Mouse (Mus musculus) hindbrain, postnatal 0 days (tissue): ENCODE measurements around the gene Mep1a. TPM values are rescaled to one million over a fixed set of nuclear protein-coding genes. Genes with fewer than 3 reads are reported as not detected.

Experiments
- ATAC-seq: fragments of 200-750 bp; cut with Nextera tagmentation; 2 replicates; pipeline ENCODE4 v1.8.0; 2017; ENCODE audit warnings: mild to moderate bottlenecking, moderate TSS enrichment, moderate library complexity
- DNase-seq: peaks from one replicate; pipeline ENCODE4 v3.0.0-alpha.2; 2015; ENCODE audit warnings: low spot score
- H3K27ac ChIP-seq: fragments of 300-500 bp; sonication (generic); 2 replicates; pipeline ENCODE4 v1.5.1; 2014; ENCODE audit warnings: mild to moderate bottlenecking
- H3K27me3 ChIP-seq: fragments of 300-500 bp; sonication (generic); 2 replicates; pipeline ENCODE4 v1.6.1; 2014; ENCODE audit warnings: low read length, mixed read lengths; ENCODE audit not compliant: insufficient read depth
- H3K36me3 ChIP-seq: fragments of 300-500 bp; sonication (generic); 2 replicates; pipeline ENCODE4 v1.6.1; 2014; ENCODE audit warnings: low read length, mixed read lengths; ENCODE audit not compliant: insufficient read depth
- H3K4me1 ChIP-seq: fragments of 300-500 bp; sonication (generic); 2 replicates; pipeline ENCODE4 v1.6.1; 2014; ENCODE audit warnings: antibody characterized with exemption, low read length, mixed read lengths; ENCODE audit not compliant: insufficient read depth
- H3K4me2 ChIP-seq: fragments of 300-500 bp; sonication (generic); 2 replicates; pipeline ENCODE4 v1.6.1; 2014; ENCODE audit warnings: low read depth, mild to moderate bottlenecking, low read length, moderate library complexity, mixed read lengths
- H3K4me3 ChIP-seq: fragments of 300-500 bp; sonication (generic); 2 replicates; pipeline ENCODE4 v1.5.1; 2014; ENCODE audit warnings: low read length
- H3K9ac ChIP-seq: fragments of 300-500 bp; sonication (generic); replicated peaks from 2 replicates; pipeline ENCODE4 v1.6.1; 2014; ENCODE audit warnings: mild to moderate bottlenecking, low read length, moderate library complexity, mixed read lengths
- H3K9me3 ChIP-seq: fragments of 300-500 bp; sonication (generic); 2 replicates; pipeline ENCODE4 v1.6.1; 2016; ENCODE audit warnings: low read length, mixed read lengths
- CTCF ChIP-seq: IDR thresholded peaks from 2 replicates; pipeline ENCODE4 v1.5.1; 2016; ENCODE audit warnings: antibody characterized with exemption, control low read depth, low read depth
- WGBS: fragments of 180-500 bp; shearing (Covaris S2); extraction: QIAGEN DNeasy Blood & Tissue Kit; methylation state at CpG from one replicate; pipeline ENCODE4 v1.1.7; 2014; 5-methylcytosine and 5-hydroxymethylcytosine counted together
- polyA plus RNA-seq: library from polyadenylated mRNA; unstranded; fragments of >200 nt; fragmentation: Nextera tagmentation; extraction: Ambion mirVana; gene quantifications from 2 replicates; pipeline ENCODE4 v1.2.1, GENCODE M21; 2015
- total RNA-seq: library from RNA; depleted of rRNA; stranded (reverse); fragments of >200 nt; gene quantifications from 2 replicates; pipeline ENCODE4 v1.2.3, GENCODE M21; 2014; rRNA removed

Mep1a gene
- total and polyA plus RNA-seq, 2 experiments from 2014 or later = 0.13 TPM; not detected in 1

DNA sequence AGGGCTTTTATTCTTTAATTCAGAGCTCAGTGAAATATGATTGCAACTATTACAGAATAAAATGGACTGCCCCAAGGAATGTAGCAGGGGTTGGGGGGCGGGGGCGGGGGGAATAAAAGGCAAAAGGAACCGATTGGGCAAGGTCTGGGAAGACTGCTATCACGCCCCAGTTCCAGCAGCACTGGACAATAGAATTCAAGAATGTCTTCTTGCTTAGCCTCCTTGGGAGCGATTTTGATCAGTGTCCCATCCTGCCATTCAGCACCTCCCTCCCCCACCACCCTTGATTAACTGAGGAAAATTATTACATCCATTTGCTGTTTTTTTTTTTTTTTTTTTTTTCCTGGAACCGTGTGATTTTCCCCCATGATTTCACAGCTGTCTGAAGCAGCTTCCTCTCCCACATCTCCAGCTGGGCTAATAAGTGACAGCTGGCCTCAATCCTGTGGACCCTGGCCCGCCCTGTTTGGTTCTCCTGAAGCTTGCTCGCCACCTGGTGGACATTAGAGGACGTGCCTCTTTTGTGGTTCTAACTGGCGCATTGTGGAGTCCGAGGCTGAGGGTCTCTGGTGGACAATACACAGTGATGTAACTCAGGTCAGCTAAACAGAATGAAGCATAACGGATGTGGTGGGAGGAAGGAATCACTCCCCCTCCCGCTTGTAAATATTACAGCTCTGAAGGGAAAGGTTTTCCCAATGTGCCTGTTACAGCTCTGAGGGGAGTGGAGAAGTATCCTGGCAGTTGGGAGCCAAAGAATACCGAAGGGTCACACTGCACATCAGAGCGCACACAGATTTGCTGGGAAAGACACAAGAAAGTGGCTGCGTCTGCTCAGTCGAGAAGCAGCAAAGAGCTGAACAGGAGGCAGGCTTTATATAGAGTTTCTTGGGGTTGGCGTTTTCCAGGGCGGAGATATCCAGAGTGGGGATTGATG lies 42.1 kb downstream of the Mep1a start:
- H3K4me2 ChIP-seq = 0 out of 2 replicates have a peak overlapping the region, but pooled peaks have one; percentile 33
- H3K4me1 ChIP-seq = no peaks in the 10 kb centered on the region
- H3K9ac ChIP-seq = no peak overlapping the region
- no peaks in the 10 kb centered on the region for H3K27me3 ChIP-seq
- no peaks in the 10 kb centered on the region for H3K36me3 ChIP-seq
- TF ChIP-seq CTCF = peak; percentile 98
- no peaks in the 10 kb centered on the region for H3K9me3 ChIP-seq
- H3K27ac ChIP-seq = no peak overlapping the region
- no peak overlapping the region for H3K4me3 ChIP-seq
- DNase-seq (peak; percentile 94), ATAC-seq (peak; percentile 97)
- WGBS = 33% methylated on average over 19 of the region's 19 CpGs

- no peak for TF ChIP-seq CTCF
- H3K4me1 ChIP-seq = no peaks in the 10 kb centered on the region
- no peaks in the 10 kb centered on the region for H3K27me3 ChIP-seq
- no peak overlapping the region for H3K4me3 ChIP-seq
- H3K36me3 ChIP-seq = no peaks in the 10 kb centered on the region
- H3K9ac ChIP-seq = no peak overlapping the region
- DNase-seq = no peak
- H3K4me2 ChIP-seq = 0 out of 2 replicates have a peak overlapping the region, but pooled peaks have one; percentile 33
- ATAC-seq = 0 out of 2 replicates have a peak, but pooled peaks have one; percentile 4
- WGBS = 65% methylated on average over 12 of the region's 12 CpGs
- H3K9me3 ChIP-seq = no peaks in the 10 kb centered on the region
- H3K27ac ChIP-seq = no peak overlapping the region
These were observed 42.8 kb downstream of the Mep1a start for GRCm38 (mm10) chr17:43459737-43460230.

DNA sequence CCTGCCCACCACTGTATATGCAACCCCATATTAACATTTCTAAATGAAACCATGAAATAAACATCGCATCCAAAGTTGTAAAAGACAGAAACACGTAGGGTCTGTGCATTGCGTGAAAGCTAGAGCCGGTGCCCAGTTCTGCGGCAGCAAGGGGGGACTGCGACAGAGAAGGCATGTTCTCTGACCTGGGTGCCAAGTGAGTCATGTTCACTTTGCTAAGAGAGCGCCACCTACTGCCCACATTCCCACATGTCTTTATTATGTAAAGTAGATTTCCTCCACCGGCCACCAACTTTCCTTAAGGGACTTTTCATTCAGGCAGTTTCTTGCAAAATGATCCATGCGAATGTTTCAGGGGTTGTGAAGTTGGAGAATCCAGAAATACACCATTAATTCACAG lies 44.0 kb downstream of the Mep1a start:
- 6% methylated on average over 9 of the region's 9 CpGs for WGBS
- H3K27me3 ChIP-seq = no peaks in the 10 kb centered on the region
- DNase-seq (peak; percentile 91), ATAC-seq (peak; percentile 56; the same call in 1 of the 2 replicates)
- peak overlapping the region; percentile 18; the same call in 1 of the 2 replicates for H3K4me2 ChIP-seq
- no peak overlapping the region for H3K27ac ChIP-seq
- TF ChIP-seq CTCF = peak; percentile 81
- H3K9me3 ChIP-seq = no peaks in the 10 kb centered on the region
- H3K9ac ChIP-seq = no peak overlapping the region
- no peak overlapping the region for H3K4me3 ChIP-seq
- H3K36me3 ChIP-seq = no peaks in the 10 kb centered on the region
- H3K4me1 ChIP-seq = no peaks in the 10 kb centered on the region

- H3K4me1 ChIP-seq = no peaks in the 10 kb centered on the region
- H3K4me3 ChIP-seq = no peak overlapping the region
- WGBS = 90% methylated on average over 1 of the region's 1 CpGs
- DNase-seq (no peak), ATAC-seq (no peak)
- no peak overlapping the region for H3K4me2 ChIP-seq
- TF ChIP-seq CTCF = no peak
- H3K27ac ChIP-seq = no peak overlapping the region
- H3K36me3 ChIP-seq = no peaks in the 10 kb centered on the region
- H3K27me3 ChIP-seq = no peaks in the 10 kb centered on the region
- H3K9me3 ChIP-seq = no peaks in the 10 kb centered on the region; the same call in 1 of the 2 replicates
- H3K9ac ChIP-seq = no peak overlapping the region
These were observed 51.4 kb downstream of the Mep1a start for GRCm38 (mm10) chr17:43451216-43451615.

- Histone ChIP-seq H3K4me2 (no peak overlapping the region), H3K4me3 (no peak overlapping the region), H3K4me1 (no peaks in the 10 kb centered on the region), H3K9ac (no peak overlapping the region), H3K36me3 (no peaks in the 10 kb centered on the region), H3K9me3 (no peaks in the 10 kb centered on the region), H3K27ac (no peak overlapping the region), H3K27me3 (no peaks in the 10 kb centered on the region)
- ATAC-seq (no peak), DNase-seq (no peak)
- no peak for TF ChIP-seq CTCF
- 51% methylated on average over 8 of the region's 8 CpGs for WGBS
These were observed 68.1 kb downstream of the Mep1a start for GRCm38 (mm10) chr17:43434485-43434884.

GRCm38 (mm10) chr17:43431692-43432091 lies 70.9 kb downstream of the Mep1a start:
- ATAC-seq = no peak
- no peak for DNase-seq
- Histone ChIP-seq H3K9me3 (no peaks in the 10 kb centered on the region), H3K4me2 (no peak overlapping the region), H3K36me3 (no peaks in the 10 kb centered on the region), H3K27me3 (no peaks in the 10 kb centered on the region), H3K4me1 (no peaks in the 10 kb centered on the region), H3K9ac (no peak overlapping the region), H3K4me3 (no peak overlapping the region), H3K27ac (no peak overlapping the region)
- WGBS = 70% methylated on average over 5 of the region's 5 CpGs
- no peak for TF ChIP-seq CTCF

Other genes with a start within 250 kb of the Mep1a start
- gene Adgrf1, start 232.5 kb downstream of the Mep1a start, total RNA-seq = 0.11 TPM in 1 of 2 replicates, not detected in the other
- not detected in 2 replicates for gene Adgrf1, start 232.5 kb downstream of the Mep1a start, polyA plus RNA-seq
- gene Adgrf5, start 142.4 kb downstream of the Mep1a start, total RNA-seq = 17.3 and 24.1 TPM in 2 replicates
- 3.7 and 3.9 TPM in 2 replicates for gene Adgrf5, start 142.4 kb downstream of the Mep1a start, polyA plus RNA-seq
- 0.10 TPM in 1 of 2 replicates, not detected in the other for gene Ankrd66, start 40.8 kb upstream of the Mep1a start, total RNA-seq
- 1.2 and 1.9 TPM in 2 replicates for gene Ankrd66, start 40.8 kb upstream of the Mep1a start, polyA plus RNA-seq
- gene Pla2g7, start 65.3 kb upstream of the Mep1a start, total RNA-seq = 114 and 115 TPM in 2 replicates
- 313 and 342 TPM in 2 replicates for gene Pla2g7, start 65.3 kb upstream of the Mep1a start, polyA plus RNA-seq
- 1.6 and 3.5 TPM in 2 replicates for gene Tdrd6, start 127.5 kb upstream of the Mep1a start, total RNA-seq
- gene Tdrd6, start 127.5 kb upstream of the Mep1a start, polyA plus RNA-seq = 0.43 and 0.79 TPM in 2 replicates
- 41.8 and 45.1 TPM in 2 replicates for gene Slc25a27, start 164.4 kb upstream of the Mep1a start, total RNA-seq
- 70.6 and 71.4 TPM in 2 replicates for gene Slc25a27, start 164.4 kb upstream of the Mep1a start, polyA plus RNA-seq
- 1.2 and 1.9 TPM in 2 replicates for gene Cyp39a1, start 164.6 kb upstream of the Mep1a start, total RNA-seq
- 13.3 and 16.0 TPM in 2 replicates for gene Cyp39a1, start 164.6 kb upstream of the Mep1a start, polyA plus RNA-seq